Mouse (Mus musculus): ENCODE results near the gene Dhcr7. TPM values are rescaled to one million over a fixed set of nuclear protein-coding genes. Genes with fewer than 3 reads are reported as not detected.

The Dhcr7 gene
- 23.9 and 27.1 TPM in 2 replicates for polyA plus RNA-seq (2015; fragmentation: Nextera tagmentation; extraction: Ambion mirVana)

- H3K9me3 ChIP-seq (ENCODE audit: control insufficient read depth, low read length), result no peaks in the 10 kb centered on the region
- H3K27me3 ChIP-seq (ENCODE audit: control insufficient read depth, insufficient read depth, low read length), result no peaks in the 10 kb centered on the region
- peak within 1 kb of the TSS; percentile 68 for H3K4me2 ChIP-seq (replicated peaks; ENCODE audit: low read depth)
- peaks cover 6% of the 10 kb centered on the region; the same call in 1 of the 2 replicates for H3K4me1 ChIP-seq (replicated peaks; ENCODE audit: control insufficient read depth, insufficient read depth)
- ATAC-seq (ENCODE audit: low FRiP score, low TSS enrichment) (peak; percentile 98), DNase-seq (ENCODE audit: low spot score) (peak; percentile 100)
- no peaks in the 10 kb centered on the region for H3K36me3 ChIP-seq (ENCODE audit: control insufficient read depth, insufficient read depth, low read length)
- H3K9ac ChIP-seq (ENCODE audit: low read length), result peak within 1 kb of the TSS; percentile 68
- H3K4me3 ChIP-seq (ENCODE audit: low read depth, low read length), result peak within 1 kb of the TSS; percentile 60
- under 1% methylated on average over 40 of the region's 40 CpGs for WGBS
- peak within 1 kb of the TSS; percentile 79 for H3K27ac ChIP-seq (replicated peaks)
- TF ChIP-seq CTCF (IDR thresholded peaks at IDR 0.05; ENCODE audit: low read depth) (no peak), EP300 (optimal IDR thresholded peaks at IDR 0.05) (no peak)
Measured at GRCm38 (mm10) chr7:143822375-143823265, at the start of gene Dhcr7, which contains the start of gene Nadsyn1. Gene Dhcr7, plus strand, starts transcription at chr7:143823145. Gene Nadsyn1, minus strand, starts transcription at chr7:143822849.

GRCm38 (mm10) chr7:143776137-143776536 lies 46.8 kb upstream of the Dhcr7 start:
- WGBS, result 31% methylated on average over 3 of the region's 3 CpGs
- Histone ChIP-seq H3K4me2 (replicated peaks; ENCODE audit: low read depth) (no peak overlapping the region), H3K27me3 (ENCODE audit: control insufficient read depth, insufficient read depth, low read length) (no peaks in the 10 kb centered on the region), H3K4me1 (replicated peaks; ENCODE audit: control insufficient read depth, insufficient read depth) (no peaks in the 10 kb centered on the region), H3K9me3 (ENCODE audit: control insufficient read depth, low read length) (no peaks in the 10 kb centered on the region), H3K27ac (replicated peaks) (no peak overlapping the region), H3K36me3 (ENCODE audit: control insufficient read depth, insufficient read depth, low read length) (no peaks in the 10 kb centered on the region), H3K4me3 (ENCODE audit: low read depth, low read length) (no peak overlapping the region), H3K9ac (ENCODE audit: low read length) (no peak overlapping the region)
- TF ChIP-seq CTCF (IDR thresholded peaks at IDR 0.05; ENCODE audit: low read depth), result no peak
- TF ChIP-seq EP300 (optimal IDR thresholded peaks at IDR 0.05), result no peak
- ATAC-seq (ENCODE audit: low FRiP score, low TSS enrichment), result no peak
- peak; percentile 74 for DNase-seq (ENCODE audit: low spot score)

- TF ChIP-seq EP300 (optimal IDR thresholded peaks at IDR 0.05) (no peak), CTCF (IDR thresholded peaks at IDR 0.05; ENCODE audit: low read depth) (no peak)
- no peak for DNase-seq (ENCODE audit: low spot score)
- Histone ChIP-seq H3K4me3 (ENCODE audit: low read depth, low read length) (no peak overlapping the region), H3K27ac (replicated peaks) (no peak overlapping the region), H3K9me3 (ENCODE audit: control insufficient read depth, low read length) (no peaks in the 10 kb centered on the region), H3K4me2 (replicated peaks; ENCODE audit: low read depth) (no peak overlapping the region), H3K4me1 (replicated peaks; ENCODE audit: control insufficient read depth, insufficient read depth) (no peaks in the 10 kb centered on the region), H3K27me3 (ENCODE audit: control insufficient read depth, insufficient read depth, low read length) (no peaks in the 10 kb centered on the region), H3K36me3 (ENCODE audit: control insufficient read depth, insufficient read depth, low read length) (no peaks in the 10 kb centered on the region), H3K9ac (ENCODE audit: low read length) (no peak overlapping the region)
- WGBS, result 31% methylated on average over 2 of the region's 2 CpGs
- ATAC-seq (ENCODE audit: low FRiP score, low TSS enrichment), result no peak
Measured at GRCm38 (mm10) chr7:143777375-143777774, 45.6 kb upstream of the Dhcr7 start.

- H3K27me3 ChIP-seq (ENCODE audit: control insufficient read depth, insufficient read depth, low read length), result no peaks in the 10 kb centered on the region
- H3K27ac ChIP-seq (replicated peaks), result peak overlapping the region; percentile 70
- ATAC-seq (ENCODE audit: low FRiP score, low TSS enrichment), result peak; percentile 56
- H3K4me1 ChIP-seq (replicated peaks; ENCODE audit: control insufficient read depth, insufficient read depth), result peaks cover 3% of the 10 kb centered on the region; the same call in 1 of the 2 replicates
- H3K36me3 ChIP-seq (ENCODE audit: control insufficient read depth, insufficient read depth, low read length), result no peaks in the 10 kb centered on the region
- peak overlapping the region; percentile 34 for H3K4me3 ChIP-seq (ENCODE audit: low read depth, low read length)
- H3K4me2 ChIP-seq (replicated peaks; ENCODE audit: low read depth), result peak overlapping the region; percentile 62
- 17% methylated on average over 6 of the region's 6 CpGs for WGBS
- H3K9me3 ChIP-seq (ENCODE audit: control insufficient read depth, low read length), result no peaks in the 10 kb centered on the region
- no peak for DNase-seq (ENCODE audit: low spot score)
- TF ChIP-seq EP300 (optimal IDR thresholded peaks at IDR 0.05) (no peak), CTCF (IDR thresholded peaks at IDR 0.05; ENCODE audit: low read depth) (no peak)
- peak overlapping the region; percentile 51 for H3K9ac ChIP-seq (ENCODE audit: low read length)
Measured at GRCm38 (mm10) chr7:143783378-143783995, 39.5 kb upstream of the Dhcr7 start.

GRCm38 (mm10) chr7:143783996-143784829 lies 38.7 kb upstream of the Dhcr7 start, which contains the start of gene Mrgpre:
Gene Mrgpre, minus strand, starts transcription at chr7:143784500.
- 2% methylated on average over 21 of the region's 21 CpGs for WGBS
- DNase-seq (ENCODE audit: low spot score) (peak; percentile 86), ATAC-seq (ENCODE audit: low FRiP score, low TSS enrichment) (peak; percentile 91)
- H3K9ac ChIP-seq (ENCODE audit: low read length), result peak within 1 kb of the TSS; percentile 51
- H3K27me3 ChIP-seq (ENCODE audit: control insufficient read depth, insufficient read depth, low read length), result no peaks in the 10 kb centered on the region
- H3K27ac ChIP-seq (replicated peaks), result peak within 1 kb of the TSS; percentile 70
- peaks cover 3% of the 10 kb centered on the region; the same call in 1 of the 2 replicates for H3K4me1 ChIP-seq (replicated peaks; ENCODE audit: control insufficient read depth, insufficient read depth)
- H3K4me2 ChIP-seq (replicated peaks; ENCODE audit: low read depth), result peak within 1 kb of the TSS; percentile 62
- no peaks in the 10 kb centered on the region for H3K9me3 ChIP-seq (ENCODE audit: control insufficient read depth, low read length)
- TF ChIP-seq CTCF (IDR thresholded peaks at IDR 0.05; ENCODE audit: low read depth), result no peak
- TF ChIP-seq EP300 (optimal IDR thresholded peaks at IDR 0.05), result no peak
- no peaks in the 10 kb centered on the region for H3K36me3 ChIP-seq (ENCODE audit: control insufficient read depth, insufficient read depth, low read length)
- peak within 1 kb of the TSS; percentile 34 for H3K4me3 ChIP-seq (ENCODE audit: low read depth, low read length)

All from stomach, postnatal 0 days (tissue).